In the genomic region with DNA sequence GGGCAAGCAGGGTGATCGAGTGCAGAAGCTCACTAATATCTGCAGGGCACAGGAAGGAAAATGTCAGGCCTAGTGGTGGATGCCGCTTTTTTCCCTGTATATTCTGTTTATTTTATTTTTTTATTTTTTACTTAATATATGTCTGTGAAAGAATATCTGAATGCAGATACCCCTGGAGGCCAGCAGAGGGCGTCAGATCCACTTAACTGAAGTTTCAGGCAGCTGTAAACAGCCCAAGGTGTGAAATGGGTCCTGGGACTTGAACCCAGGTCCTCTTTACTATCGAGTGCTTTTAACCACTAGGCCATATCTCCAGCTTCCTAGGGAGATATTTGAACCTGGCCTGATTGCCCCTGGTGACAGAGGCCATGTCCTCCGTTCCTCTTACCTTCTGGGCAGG, we compare ENCODE assay signal across 9 mouse cellular contexts. TPM values are rescaled to one million over a fixed set of nuclear protein-coding genes. Genes with fewer than 3 reads are reported as not detected.
DNase-seq lines count a peak whose midpoint lies in the region; ATAC-seq and TF ChIP-seq lines count a peak whose summit lies in the region.
"Had no signal": no experiment of that assay in that cellular context is flagged by ENCODE, and none has a peak within 500 bp of the region (broad histone marks: within the 10 kb centered on the region; RNA-seq: fewer than 3 reads in every experiment).

No protein-coding gene starts in this region.

- H3K36me3 ChIP-seq in lung, embryonic 14.5 days (ENCODE audit: insufficient read depth): peaks cover 88% of the 10 kb centered on the region
- H3K36me3 ChIP-seq in hindbrain, embryonic 16.5 days (ENCODE audit: control insufficient read depth, insufficient read depth, low read length): peaks cover 42% of the 10 kb centered on the region

- no peaks in the 10 kb centered on the region for H3K4me1 ChIP-seq in lung, embryonic 14.5 days (ENCODE audit: insufficient read depth)
- no peaks in the 10 kb centered on the region for H3K4me1 ChIP-seq in hindbrain, embryonic 16.5 days (ENCODE audit: control insufficient read depth, insufficient read depth, low read depth, low read length)

- intact Hi-C loops in gastrocnemius, adult 2 months (cut with DNase I): loop anchor here (1.0 to 5.0 kb wide), 2 partner anchors 28 to 64 kb away; no protein-coding TSS in a partner anchor

- no peak for ATAC-seq in lung, embryonic 14.5 days (ENCODE audit: insufficient read depth)
- 0 out of 2 replicates have a peak, but pooled peaks have one; percentile 23 for ATAC-seq in neutrophil, adult 5-6 weeks (ENCODE audit: extremely low read depth, insufficient number of reproducible peaks, low FRiP score, poor library complexity, severe bottlenecking)
- ATAC-seq in hindbrain, embryonic 16.5 days: no peak

- no peak overlapping the region for H3K27ac ChIP-seq in gastrocnemius, adult 2 months
- no peak overlapping the region for H3K27ac ChIP-seq in lung, embryonic 14.5 days (ENCODE audit: low read depth)
- H3K27ac ChIP-seq in hindbrain, embryonic 16.5 days (ENCODE audit: low read depth, low read length): no peak overlapping the region

- H3K4me2 ChIP-seq in lung, embryonic 14.5 days: no peak overlapping the region
- no peak overlapping the region for H3K4me2 ChIP-seq in hindbrain, embryonic 16.5 days (ENCODE audit: low read length)

- H3K9ac ChIP-seq in lung, embryonic 14.5 days: no peak overlapping the region
- H3K9ac ChIP-seq in hindbrain, embryonic 16.5 days (ENCODE audit: low read depth, low read length): no peak overlapping the region

- no peak overlapping the region for H3K4me3 ChIP-seq in gastrocnemius, adult 2 months
- H3K4me3 ChIP-seq in lung, embryonic 14.5 days (ENCODE audit: low read depth, low read length): no peak overlapping the region
- no peak overlapping the region for H3K4me3 ChIP-seq in hindbrain, embryonic 16.5 days (ENCODE audit: low read length)

- WGBS in lung, embryonic 14.5 days: 72% methylated on average over 5 of the region's 5 CpGs
- 77% methylated on average over 5 of the region's 5 CpGs for WGBS in hindbrain, embryonic 16.5 days

- no peak for DNase-seq in gastrocnemius, adult 2 months
- no peak for DNase-seq in gastrocnemius, postnatal 10 days
- DNase-seq in lung, embryonic 14.5 days: peak; percentile 36
- no peak for DNase-seq in lung, postnatal 10 days
- DNase-seq in MN1 (ENCODE audit: low spot score): peak; percentile 22
- DNase-seq in left cerebral cortex, adult 11 months (ENCODE audit: low spot score): no peak
- DNase-seq: cerebellum, postnatal 10 days had no signal

- H3K9me3 ChIP-seq in lung, embryonic 14.5 days (ENCODE audit: low read depth, low read length): no peaks in the 10 kb centered on the region
- no peaks in the 10 kb centered on the region for H3K9me3 ChIP-seq in hindbrain, embryonic 16.5 days (ENCODE audit: control insufficient read depth, low read length)

- no peaks in the 10 kb centered on the region for H3K27me3 ChIP-seq in lung, embryonic 14.5 days (ENCODE audit: insufficient read depth, low read length)
- no peaks in the 10 kb centered on the region for H3K27me3 ChIP-seq in hindbrain, embryonic 16.5 days (replicated peaks; ENCODE audit: control insufficient read depth, insufficient read depth, low read length)

- TF ChIP-seq CTCF in gastrocnemius, adult 2 months (IDR thresholded peaks at IDR 0.05): peak; percentile 72
- TF ChIP-seq CTCF in lung, embryonic 14.5 days (IDR thresholded peaks at IDR 0.05; ENCODE audit: low read depth): peak; percentile 56

RNA-seq across cellular contexts. Expression of a gene that starts 34.4 kb away (rescaled TPM):
- 10 to 100 TPM; 11.0 to 12.3 TPM for total RNA-seq in gastrocnemius, adult 2 months (2021)
- 10 to 100 TPM; 11.5 to 14.9 TPM for total RNA-seq in gastrocnemius, postnatal 10 days (2021)
- 18.9 and 19.1 TPM in 2 replicates for polyA plus RNA-seq in lung, embryonic 14.5 days (2014; fragmentation: Nextera tagmentation; extraction: Ambion mirVana)
- 6.5 and 7.0 TPM in 2 replicates for total RNA-seq in neutrophil, adult 5-6 weeks (2017)
- polyA plus RNA-seq in hindbrain, embryonic 16.5 days (2015; fragmentation: Nextera tagmentation; extraction: Ambion mirVana): 7.4 and 9.1 TPM in 2 replicates

RNA-seq across cellular contexts. Expression of a gene that starts 59.0 kb away (rescaled TPM):
- total RNA-seq in gastrocnemius, adult 2 months (2021): 1 to 10 TPM; 7.8 to 9.2 TPM
- 10 to 100 TPM in 1 of 2 experiments, 1 to 10 TPM in 1; 9.6 to 12.1 TPM for total RNA-seq in gastrocnemius, postnatal 10 days (2021)
- 26.7 and 30.7 TPM in 2 replicates for polyA plus RNA-seq in lung, embryonic 14.5 days (2014; fragmentation: Nextera tagmentation; extraction: Ambion mirVana)
- total RNA-seq in neutrophil, adult 5-6 weeks (2017): 11.9 and 14.4 TPM in 2 replicates
- polyA plus RNA-seq in hindbrain, embryonic 16.5 days (2015; fragmentation: Nextera tagmentation; extraction: Ambion mirVana): 30.7 and 35.1 TPM in 2 replicates

Comparison
In these comparisons a context has a peak if more than half of its experiments do, and no peak if none do; other contexts are left out.
1. DNase-seq: peak in lung, embryonic 14.5 days (single experiment) and MN1 (single experiment); none in gastrocnemius, adult 2 months (single experiment), gastrocnemius, postnatal 10 days (single experiment), lung, postnatal 10 days (single experiment) and left cerebral cortex, adult 11 months (single experiment).